Mouse (Mus musculus): ENCODE measurements at regions not wholly inside any gene's neighbourhood (a gene's known extent, or its start where the extent isn't known, plus 50 kb on each side); places are given as distances from the start of the nearest gene placed in this dataset.

GRCm38 (mm10) chr12:35216725-35217124 is 169.7 kb downstream of the Snx13 start:
- TF ChIP-seq CTCF (IDR thresholded peaks at IDR 0.05; ENCODE audit: insufficient read depth, low read length), result no peak
- TF ChIP-seq POLR2A (IDR thresholded peaks at IDR 0.05; ENCODE audit: borderline replicate concordance, extremely low read depth, low read depth, low read length), result no peak

All from lung, adult 2 months (tissue).